Mouse (Mus musculus): ENCODE data around the gene Pabpc1l. TPM values are rescaled to one million over a fixed set of nuclear protein-coding genes. Genes with fewer than 3 reads are reported as not detected.

The Pabpc1l gene
- total and polyA plus RNA-seq, 2 experiments from 2014 or later: 0.22 to 2.0 TPM

GRCm38 (mm10) chr2:164081577-164081976 lies 56.3 kb downstream of the Pabpc1l start:
- ATAC-seq (ENCODE audit: low FRiP score) (no peak), DNase-seq (ENCODE audit: low spot score) (no peak)
- 93% methylated on average over 10 of the region's 10 CpGs for WGBS
- Histone ChIP-seq H3K4me3 (ENCODE audit: low read depth, low read length) (no peak overlapping the region), H3K9ac (replicated peaks; ENCODE audit: low read length, poor library complexity, severe bottlenecking) (no peak overlapping the region), H3K4me2 (ENCODE audit: low read depth, low read length, poor library complexity, severe bottlenecking) (no peak overlapping the region), H3K27me3 (ENCODE audit: insufficient read depth, low read length) (no peaks in the 10 kb centered on the region), H3K4me1 (ENCODE audit: insufficient read depth, low read length) (no peaks in the 10 kb centered on the region), H3K27ac (ENCODE audit: low read depth, low read length) (no peak overlapping the region), H3K9me3 (ENCODE audit: low read length) (no peaks in the 10 kb centered on the region), H3K36me3 (ENCODE audit: insufficient read depth, low read length) (peaks cover 50% of the 10 kb centered on the region)
- no peak for TF ChIP-seq CTCF (IDR thresholded peaks at IDR 0.05)

GRCm38 (mm10) chr2:164082175-164082574 lies 56.9 kb downstream of the Pabpc1l start:
- DNase-seq (ENCODE audit: low spot score) (no peak), ATAC-seq (ENCODE audit: low FRiP score) (no peak)
- H3K27me3 ChIP-seq (ENCODE audit: insufficient read depth, low read length): no peaks in the 10 kb centered on the region
- 96% methylated on average over 10 of the region's 10 CpGs for WGBS
- no peak overlapping the region for H3K9ac ChIP-seq (replicated peaks; ENCODE audit: low read length, poor library complexity, severe bottlenecking)
- no peak overlapping the region for H3K27ac ChIP-seq (ENCODE audit: low read depth, low read length)
- H3K4me2 ChIP-seq (ENCODE audit: low read depth, low read length, poor library complexity, severe bottlenecking): no peak overlapping the region
- H3K4me1 ChIP-seq (ENCODE audit: insufficient read depth, low read length): no peaks in the 10 kb centered on the region
- no peak for TF ChIP-seq CTCF (IDR thresholded peaks at IDR 0.05)
- H3K9me3 ChIP-seq (ENCODE audit: low read length): no peaks in the 10 kb centered on the region
- peaks cover 53% of the 10 kb centered on the region for H3K36me3 ChIP-seq (ENCODE audit: insufficient read depth, low read length)
- H3K4me3 ChIP-seq (ENCODE audit: low read depth, low read length): no peak overlapping the region

DNA sequence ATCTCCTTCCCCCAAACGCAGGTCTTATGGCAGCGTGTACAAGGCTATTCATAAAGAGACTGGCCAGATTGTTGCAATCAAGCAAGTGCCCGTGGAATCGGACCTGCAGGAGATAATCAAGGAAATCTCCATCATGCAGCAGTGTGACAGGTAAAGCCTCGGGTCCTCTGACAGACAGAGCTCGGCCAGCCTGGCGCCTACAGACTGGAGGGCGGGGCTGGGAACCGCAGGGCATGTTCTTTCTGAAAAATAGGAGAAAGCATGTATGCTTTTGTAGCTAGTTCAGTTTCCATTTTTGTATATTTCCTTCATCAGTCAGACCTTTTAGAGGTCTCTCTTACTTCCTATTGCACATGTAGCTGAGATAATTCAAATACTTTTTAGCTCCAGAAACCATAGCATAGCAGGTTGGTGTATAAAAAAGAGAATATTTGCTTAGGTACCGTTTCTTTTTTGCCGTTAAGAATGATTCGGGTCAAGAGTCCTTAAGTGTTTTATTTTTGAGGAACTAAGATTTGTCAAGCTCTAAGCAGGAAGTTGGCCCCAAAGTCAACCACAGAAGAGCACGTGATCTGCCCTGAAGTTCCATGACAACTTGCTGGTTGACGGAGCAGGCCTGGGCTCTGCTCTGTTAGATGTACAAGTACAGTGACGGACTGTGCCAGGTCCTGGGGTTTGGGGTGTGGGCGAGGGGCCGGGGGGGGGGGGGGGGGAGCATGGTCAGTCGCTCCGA lies 58.5 kb downstream of the Pabpc1l start:
- Histone ChIP-seq H3K9ac (replicated peaks; ENCODE audit: low read length, poor library complexity, severe bottlenecking) (no peak overlapping the region), H3K27me3 (ENCODE audit: insufficient read depth, low read length) (no peaks in the 10 kb centered on the region), H3K4me1 (ENCODE audit: insufficient read depth, low read length) (no peaks in the 10 kb centered on the region), H3K4me3 (ENCODE audit: low read depth, low read length) (no peak overlapping the region), H3K9me3 (ENCODE audit: low read length) (no peaks in the 10 kb centered on the region), H3K4me2 (ENCODE audit: low read depth, low read length, poor library complexity, severe bottlenecking) (no peak overlapping the region), H3K27ac (ENCODE audit: low read depth, low read length) (no peak overlapping the region), H3K36me3 (ENCODE audit: insufficient read depth, low read length) (peaks cover 54% of the 10 kb centered on the region)
- DNase-seq (ENCODE audit: low spot score): no peak
- WGBS: 93% methylated on average over 17 of the region's 19 CpGs
- no peak for TF ChIP-seq CTCF (IDR thresholded peaks at IDR 0.05)
- ATAC-seq (ENCODE audit: low FRiP score): no peak

- H3K27me3 ChIP-seq (ENCODE audit: insufficient read depth, low read length): no peaks in the 10 kb centered on the region
- no peak overlapping the region for H3K4me3 ChIP-seq (ENCODE audit: low read depth, low read length)
- H3K9me3 ChIP-seq (ENCODE audit: low read length): no peaks in the 10 kb centered on the region
- H3K4me1 ChIP-seq (ENCODE audit: insufficient read depth, low read length): no peaks in the 10 kb centered on the region
- no peak overlapping the region for H3K9ac ChIP-seq (replicated peaks; ENCODE audit: low read length, poor library complexity, severe bottlenecking)
- no peak for TF ChIP-seq CTCF (IDR thresholded peaks at IDR 0.05)
- H3K4me2 ChIP-seq (ENCODE audit: low read depth, low read length, poor library complexity, severe bottlenecking): no peak overlapping the region
- DNase-seq (ENCODE audit: low spot score) (no peak), ATAC-seq (ENCODE audit: low FRiP score) (no peak)
- peaks cover 59% of the 10 kb centered on the region for H3K36me3 ChIP-seq (ENCODE audit: insufficient read depth, low read length)
- WGBS: 89% methylated on average over 7 of the region's 7 CpGs
- no peak overlapping the region for H3K27ac ChIP-seq (ENCODE audit: low read depth, low read length)
These were observed 59.1 kb downstream of the Pabpc1l start for GRCm38 (mm10) chr2:164084342-164084700.

DNA sequence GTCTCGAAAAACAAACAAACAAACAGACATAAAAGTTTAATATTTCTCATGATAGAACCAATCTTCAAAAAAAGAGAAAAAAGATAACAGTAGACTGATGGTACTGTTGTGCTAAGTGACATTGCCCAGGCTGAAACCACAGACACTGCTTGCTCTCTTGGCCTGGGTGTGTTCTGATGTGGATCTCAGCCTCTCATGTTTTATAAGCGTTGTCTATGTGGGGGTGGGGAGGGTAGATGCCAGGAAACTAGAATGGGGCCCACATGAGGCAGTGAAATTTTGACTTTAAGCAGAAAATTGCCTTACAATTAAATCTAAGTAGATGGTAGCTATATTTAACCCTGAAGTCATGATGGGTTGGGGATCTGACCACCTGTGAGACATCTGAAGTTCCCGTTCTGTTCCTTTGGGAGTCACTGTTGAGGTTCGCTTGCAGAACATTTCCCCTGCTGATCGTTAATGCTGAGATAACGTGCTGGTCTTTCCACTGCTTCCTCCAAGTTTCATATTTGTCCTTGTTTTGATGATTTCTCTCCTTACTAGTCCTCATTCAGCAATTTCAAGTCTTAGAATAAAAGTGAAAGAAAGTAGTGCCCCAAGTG lies 62.3 kb downstream of the Pabpc1l start:
- H3K36me3 ChIP-seq (ENCODE audit: insufficient read depth, low read length): peaks cover 44% of the 10 kb centered on the region

DNA sequence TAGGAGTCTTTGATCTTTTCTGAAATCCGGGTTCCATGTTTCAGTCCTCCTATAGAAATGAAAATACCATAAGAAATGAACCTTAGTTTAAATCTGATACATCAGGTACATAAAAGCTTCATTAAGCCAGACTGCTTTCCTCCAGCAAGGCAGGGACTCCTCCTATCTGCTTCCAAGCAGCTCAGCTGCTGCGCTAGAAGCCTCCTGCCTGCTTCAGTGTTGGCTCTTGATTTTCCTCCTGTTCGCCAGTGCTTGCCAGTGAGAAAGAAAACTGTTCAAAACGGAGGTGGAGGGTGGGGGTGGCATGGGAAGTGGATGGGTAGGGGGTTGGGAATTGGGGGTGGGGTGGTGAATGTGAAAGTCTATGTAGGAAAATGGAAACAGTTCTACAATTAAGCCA lies 64.3 kb downstream of the Pabpc1l start:
- peaks cover 32% of the 10 kb centered on the region for H3K36me3 ChIP-seq (ENCODE audit: insufficient read depth, low read length)
- WGBS: 87% methylated on average over 4 of the region's 4 CpGs
- DNase-seq (ENCODE audit: low spot score): no peak

More for the DNA sequence above, 62.3 kb downstream of the Pabpc1l start:
- no peak for ATAC-seq (ENCODE audit: low FRiP score)
- 83% methylated on average over 6 of the region's 6 CpGs for WGBS
- Histone ChIP-seq H3K4me1 (ENCODE audit: insufficient read depth, low read length) (no peaks in the 10 kb centered on the region), H3K9me3 (ENCODE audit: low read length) (no peaks in the 10 kb centered on the region), H3K4me3 (ENCODE audit: low read depth, low read length) (no peak overlapping the region), H3K4me2 (ENCODE audit: low read depth, low read length, poor library complexity, severe bottlenecking) (no peak overlapping the region), H3K27ac (ENCODE audit: low read depth, low read length) (no peak overlapping the region), H3K9ac (replicated peaks; ENCODE audit: low read length, poor library complexity, severe bottlenecking) (no peak overlapping the region), H3K27me3 (ENCODE audit: insufficient read depth, low read length) (no peaks in the 10 kb centered on the region)
- no peak for DNase-seq (ENCODE audit: low spot score)
- TF ChIP-seq CTCF (IDR thresholded peaks at IDR 0.05): no peak

More for the DNA sequence above, 64.3 kb downstream of the Pabpc1l start:
- no peak for TF ChIP-seq CTCF (IDR thresholded peaks at IDR 0.05)
- Histone ChIP-seq H3K9ac (replicated peaks; ENCODE audit: low read length, poor library complexity, severe bottlenecking) (no peak overlapping the region), H3K27me3 (ENCODE audit: insufficient read depth, low read length) (no peaks in the 10 kb centered on the region), H3K4me3 (ENCODE audit: low read depth, low read length) (no peak overlapping the region), H3K4me2 (ENCODE audit: low read depth, low read length, poor library complexity, severe bottlenecking) (no peak overlapping the region), H3K27ac (ENCODE audit: low read depth, low read length) (no peak overlapping the region), H3K4me1 (ENCODE audit: insufficient read depth, low read length) (no peaks in the 10 kb centered on the region), H3K9me3 (ENCODE audit: low read length) (no peaks in the 10 kb centered on the region)
- ATAC-seq (ENCODE audit: low FRiP score): no peak
